Mouse (Mus musculus) megakaryocyte, embryonic 14.5 days (primary cell): Measurements from ENCODE around the gene Smim11. TPM values are rescaled to one million over a fixed set of nuclear protein-coding genes. Genes with fewer than 3 reads are reported as not detected.

Source experiments
- H3K27me3 ChIP-seq: replicated peaks from 2 replicates; pipeline ENCODE3; 2012; ENCODE audit warnings: inconsistent platforms
- H3K36me3 ChIP-seq: replicated peaks from 2 replicates; pipeline ENCODE3; 2012; ENCODE audit warnings: low read length, inconsistent platforms, mixed read lengths
- H3K4me1 ChIP-seq: 2 replicates; pipeline ENCODE4 v1.6.1; 2012; ENCODE audit warnings: inconsistent platforms
- H3K4me3 ChIP-seq: replicated peaks from 2 replicates; pipeline ENCODE3; 2012; ENCODE audit warnings: moderate library complexity, mild to moderate bottlenecking, inconsistent platforms
- H3K9me3 ChIP-seq: 2 replicates; pipeline ENCODE4 v1.6.1; 2012; ENCODE audit warnings: inconsistent platforms
- FLI1 ChIP-seq: IDR thresholded peaks from 2 replicates; pipeline ENCODE4 v1.6.1; 2012; ENCODE audit warnings: low read length, inconsistent platforms, mixed read lengths
- GATA1 ChIP-seq: IDR thresholded peaks from 3 replicates; pipeline ENCODE4 v1.6.1; 2012; ENCODE audit warnings: mixed read lengths, low read length, inconsistent platforms, borderline replicate concordance
- polyA plus RNA-seq: library from polyadenylated mRNA; stranded (reverse); fragments of >175 nt; gene quantifications from 2 replicates; pipeline ENCODE4 v1.2.3, GENCODE M21; 2012; ENCODE audit warnings: low replicate concordance; ENCODE audit not compliant: insufficient read depth

The Smim11 gene
- polyA plus RNA-seq, 1 experiment, result 18.6 TPM

GRCm38 (mm10) chr16:92292101-92292500, 9.0 kb upstream of the Smim11 start, which contains the start of gene Kcne2:
Kcne2 (plus strand) TSS chr16:92292389.
- peaks cover 36% of the 10 kb centered on the region for H3K4me1 ChIP-seq
- peaks cover 7% of the 10 kb centered on the region; the same call in 1 of the 2 replicates for H3K9me3 ChIP-seq
- peaks cover 39% of the 10 kb centered on the region for H3K27me3 ChIP-seq
- H3K4me3 ChIP-seq, result no peak within 1 kb of the TSS
- H3K36me3 ChIP-seq, result no peaks in the 10 kb centered on the region
- TF ChIP-seq GATA1, result no peak
- no peak for TF ChIP-seq FLI1

GRCm38 (mm10) chr16:92294267-92294970, 6.7 kb upstream of the Smim11 start:
- Histone ChIP-seq H3K4me1 (peaks cover 56% of the 10 kb centered on the region), H3K9me3 (no peaks in the 10 kb centered on the region), H3K27me3 (peaks cover 33% of the 10 kb centered on the region), H3K36me3 (no peaks in the 10 kb centered on the region), H3K4me3 (no peak overlapping the region)
- TF ChIP-seq GATA1 (no peak), FLI1 (no peak)

- peaks cover 65% of the 10 kb centered on the region for H3K4me1 ChIP-seq
- H3K27me3 ChIP-seq, result peaks cover 32% of the 10 kb centered on the region
- H3K4me3 ChIP-seq, result no peak overlapping the region
- no peaks in the 10 kb centered on the region for H3K9me3 ChIP-seq
- no peaks in the 10 kb centered on the region for H3K36me3 ChIP-seq
- TF ChIP-seq GATA1, result no peak
- TF ChIP-seq FLI1, result no peak
These were observed 5.8 kb upstream of the Smim11 start for GRCm38 (mm10) chr16:92295328-92295727.

GRCm38 (mm10) chr16:92301412-92301806, 323 bp downstream of the Smim11 start:
- Histone ChIP-seq H3K36me3 (peaks cover 16% of the 10 kb centered on the region), H3K4me1 (peaks cover 73% of the 10 kb centered on the region), H3K4me3 (peak overlapping the region; percentile 95), H3K9me3 (no peaks in the 10 kb centered on the region), H3K27me3 (peaks cover 4% of the 10 kb centered on the region)
- no peak for TF ChIP-seq FLI1
- no peak for TF ChIP-seq GATA1

- peaks cover 69% of the 10 kb centered on the region for H3K4me1 ChIP-seq
- H3K36me3 ChIP-seq, result peaks cover 22% of the 10 kb centered on the region
- no peak for TF ChIP-seq GATA1
- no peak for TF ChIP-seq FLI1
- peak overlapping the region; percentile 95 for H3K4me3 ChIP-seq
- H3K9me3 ChIP-seq, result no peaks in the 10 kb centered on the region
- H3K27me3 ChIP-seq, result no peaks in the 10 kb centered on the region
These were observed 903 bp downstream of the Smim11 start for GRCm38 (mm10) chr16:92301989-92302388.

GRCm38 (mm10) chr16:92302506-92302905, 1.4 kb downstream of the Smim11 start:
- TF ChIP-seq FLI1, result no peak
- Histone ChIP-seq H3K36me3 (peaks cover 27% of the 10 kb centered on the region), H3K4me3 (peak overlapping the region; percentile 95), H3K4me1 (peaks cover 74% of the 10 kb centered on the region), H3K9me3 (no peaks in the 10 kb centered on the region), H3K27me3 (no peaks in the 10 kb centered on the region)

GRCm38 (mm10) chr16:92305519-92305918, 4.4 kb downstream of the Smim11 start:
- no peaks in the 10 kb centered on the region for H3K27me3 ChIP-seq
- H3K4me1 ChIP-seq, result peaks cover 51% of the 10 kb centered on the region
- no peak overlapping the region for H3K4me3 ChIP-seq
- no peaks in the 10 kb centered on the region for H3K9me3 ChIP-seq
- peaks cover 55% of the 10 kb centered on the region for H3K36me3 ChIP-seq
- no peak for TF ChIP-seq GATA1
- TF ChIP-seq FLI1, result no peak

GRCm38 (mm10) chr16:92307947-92308346, 6.9 kb downstream of the Smim11 start:
- Histone ChIP-seq H3K9me3 (no peaks in the 10 kb centered on the region), H3K4me3 (no peak overlapping the region), H3K27me3 (no peaks in the 10 kb centered on the region), H3K4me1 (peaks cover 52% of the 10 kb centered on the region), H3K36me3 (peaks cover 79% of the 10 kb centered on the region)
- TF ChIP-seq FLI1 (no peak), GATA1 (no peak)

GRCm38 (mm10) chr16:92309126-92309525, 8.0 kb downstream of the Smim11 start:
- TF ChIP-seq GATA1 (no peak), FLI1 (no peak)
- no peaks in the 10 kb centered on the region for H3K27me3 ChIP-seq
- peaks cover 47% of the 10 kb centered on the region for H3K4me1 ChIP-seq
- no peaks in the 10 kb centered on the region for H3K9me3 ChIP-seq
- H3K36me3 ChIP-seq, result peaks cover 90% of the 10 kb centered on the region
- H3K4me3 ChIP-seq, result no peak overlapping the region

- Histone ChIP-seq H3K36me3 (peaks cover 70% of the 10 kb centered on the region), H3K9me3 (peaks cover 14% of the 10 kb centered on the region), H3K4me3 (peak overlapping the region; percentile 48), H3K4me1 (peaks cover 30% of the 10 kb centered on the region), H3K27me3 (peaks cover 21% of the 10 kb centered on the region)
- TF ChIP-seq FLI1, result no peak
- no peak for TF ChIP-seq GATA1
These were observed 13.1 kb downstream of the Smim11 start for GRCm38 (mm10) chr16:92313953-92314741.
